Mouse (Mus musculus) C2C12 (cell line): ENCODE data around the gene Ptprf. TPM values are rescaled to one million over a fixed set of nuclear protein-coding genes. Genes with fewer than 3 reads are reported as not detected.

Experiments
- H3K27me3 ChIP-seq: one replicate; pipeline ENCODE4 v1.6.1; 2011; ENCODE audit not compliant: control insufficient read depth, insufficient read depth, insufficient read length
- H3K36me3 ChIP-seq: one replicate; pipeline ENCODE4 v1.6.1; 2011; ENCODE audit not compliant: control insufficient read depth, insufficient read depth
- H3K4me3 ChIP-seq: one replicate; pipeline ENCODE4 v1.5.1; 2011; ENCODE audit warnings: mild to moderate bottlenecking, control low read depth; ENCODE audit not compliant: poor library complexity, insufficient read depth, severe bottlenecking
- H3K79me2 ChIP-seq: one replicate; pipeline ENCODE4 v1.6.1; 2011; ENCODE audit not compliant: control insufficient read depth, insufficient read depth
- H3K79me3 ChIP-seq: one replicate; pipeline ENCODE4 v1.6.1; 2011; ENCODE audit warnings: low read depth, control low read depth
- H3ac ChIP-seq: one replicate; pipeline ENCODE3; 2011; ENCODE audit warnings: low read depth; ENCODE audit not compliant: control insufficient read depth, insufficient read length
- CEBPB ChIP-seq: IDR thresholded peaks from one replicate; pipeline ENCODE4 v1.6.1; 2011; ENCODE audit warnings: low read depth, mild to moderate bottlenecking, control low read depth, moderate library complexity
- CTCF ChIP-seq: IDR thresholded peaks from one replicate; pipeline ENCODE4 v1.5.1; 2011; ENCODE audit not compliant: control insufficient read depth, insufficient read depth, insufficient read length
- FOSL1 ChIP-seq: IDR thresholded peaks from one replicate; pipeline ENCODE4 v1.8.0; 2011; ENCODE audit warnings: mild to moderate bottlenecking, low read length; ENCODE audit not compliant: poor library complexity, insufficient read depth, severe bottlenecking
- MAX ChIP-seq: IDR thresholded peaks from one replicate; pipeline ENCODE4 v1.6.1; 2011; ENCODE audit warnings: mild to moderate bottlenecking, control low read depth
- MYOD1 ChIP-seq: IDR thresholded peaks from one replicate; pipeline ENCODE4 v1.6.1; 2011; ENCODE audit warnings: low read depth; ENCODE audit not compliant: control insufficient read depth, insufficient read length
- MYOG ChIP-seq: IDR thresholded peaks from one replicate; pipeline ENCODE4 v1.6.1; 2011; ENCODE audit not compliant: control insufficient read depth, insufficient read length; ENCODE audit errors: extremely low read depth
- USF1 ChIP-seq: IDR thresholded peaks from one replicate; pipeline ENCODE4 v1.6.1; 2011; ENCODE audit warnings: low read depth, mild to moderate bottlenecking, control low read depth, moderate library complexity
- polyA plus RNA-seq: library from polyadenylated mRNA; unstranded; fragments of >200 nt; fragmentation: generic; extraction: Trizol; gene quantifications from one replicate; pipeline ENCODE4 v1.2.1, GENCODE M21; 2012; ENCODE audit warnings: missing spikeins

The Ptprf gene
- polyA plus RNA-seq, 1 experiment: 1.6 TPM

GRCm38 (mm10) chr4:118272871-118273270, 18.3 kb downstream of the Ptprf start:
- H3K4me3 ChIP-seq: no peak overlapping the region
- TF ChIP-seq MAX: no peak
- TF ChIP-seq CTCF: no peak
- TF ChIP-seq USF1: no peak
- TF ChIP-seq MYOD1: no peak
- no peak for TF ChIP-seq MYOG
- H3K79me2 ChIP-seq: no peaks in the 10 kb centered on the region
- H3K27me3 ChIP-seq: peaks cover under 1% of the 10 kb centered on the region
- H3ac ChIP-seq: no peak overlapping the region
- H3K79me3 ChIP-seq: no peaks in the 10 kb centered on the region
- H3K36me3 ChIP-seq: no peaks in the 10 kb centered on the region

DNA sequence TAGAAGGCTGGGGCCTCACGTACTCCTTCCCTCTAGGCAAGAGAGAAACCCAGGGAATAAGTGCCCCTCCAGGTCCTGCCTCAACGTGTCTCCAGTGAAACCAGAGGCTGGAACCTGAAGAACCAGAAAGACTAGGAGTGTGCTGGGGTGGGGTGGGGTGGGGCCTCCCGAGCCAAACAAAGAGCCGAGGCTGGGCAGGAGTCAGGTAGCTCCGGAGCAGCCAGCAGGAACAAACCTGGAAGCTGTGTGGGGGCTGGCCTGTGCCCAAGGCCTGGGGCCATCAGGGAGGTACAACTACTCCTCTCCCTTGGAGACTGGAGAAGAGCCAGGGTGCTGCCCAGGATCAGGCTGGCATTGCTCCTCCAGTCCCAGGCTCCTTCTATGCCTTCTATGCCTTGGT, 18.9 kb downstream of the Ptprf start:
- Histone ChIP-seq H3K79me3 (no peaks in the 10 kb centered on the region), H3K79me2 (no peaks in the 10 kb centered on the region), H3K36me3 (no peaks in the 10 kb centered on the region), H3K27me3 (no peaks in the 10 kb centered on the region), H3ac (no peak overlapping the region), H3K4me3 (no peak overlapping the region)
- TF ChIP-seq USF1 (no peak), CEBPB (no peak), MYOG (no peak)

GRCm38 (mm10) chr4:118271556-118272074, 19.6 kb downstream of the Ptprf start:
- H3K36me3 ChIP-seq: no peaks in the 10 kb centered on the region

GRCm38 (mm10) chr4:118270706-118271105, 20.5 kb downstream of the Ptprf start:
- no peaks in the 10 kb centered on the region for H3K79me3 ChIP-seq
- H3K79me2 ChIP-seq: no peaks in the 10 kb centered on the region
- H3ac ChIP-seq: no peak overlapping the region
- peaks cover 8% of the 10 kb centered on the region for H3K27me3 ChIP-seq
- no peak overlapping the region for H3K4me3 ChIP-seq
- TF ChIP-seq USF1 (no peak), MAX (no peak), CTCF (no peak), MYOD1 (no peak), MYOG (no peak), CEBPB (no peak), FOSL1 (no peak)
- no peaks in the 10 kb centered on the region for H3K36me3 ChIP-seq

More at GRCm38 (mm10) chr4:118271556-118272074, 19.6 kb downstream of the Ptprf start:
- Histone ChIP-seq H3K79me2 (no peaks in the 10 kb centered on the region), H3K79me3 (no peaks in the 10 kb centered on the region), H3K27me3 (no peaks in the 10 kb centered on the region), H3K4me3 (no peak overlapping the region), H3ac (no peak overlapping the region)
- TF ChIP-seq CEBPB (no peak), FOSL1 (no peak), MYOG (no peak), CTCF (no peak), MAX (no peak), MYOD1 (no peak), USF1 (no peak)

- Histone ChIP-seq H3K79me3 (no peaks in the 10 kb centered on the region), H3K79me2 (no peaks in the 10 kb centered on the region), H3K36me3 (no peaks in the 10 kb centered on the region), H3K4me3 (no peak overlapping the region), H3K27me3 (peaks cover 15% of the 10 kb centered on the region), H3ac (no peak overlapping the region)
- TF ChIP-seq MYOG (no peak), MYOD1 (no peak), CEBPB (no peak), FOSL1 (no peak), USF1 (no peak), CTCF (no peak), MAX (no peak)
Observed at GRCm38 (mm10) chr4:118269999-118270398, 21.2 kb downstream of the Ptprf start.

GRCm38 (mm10) chr4:118268429-118269212, 22.6 kb downstream of the Ptprf start:
- TF ChIP-seq MYOG: no peak
- TF ChIP-seq FOSL1: no peak
- no peak for TF ChIP-seq USF1
- no peak for TF ChIP-seq CEBPB
- TF ChIP-seq CTCF: no peak
- TF ChIP-seq MYOD1: no peak
- TF ChIP-seq MAX: no peak
- Histone ChIP-seq H3K27me3 (peaks cover 21% of the 10 kb centered on the region), H3ac (no peak overlapping the region), H3K79me2 (no peaks in the 10 kb centered on the region), H3K36me3 (no peaks in the 10 kb centered on the region), H3K79me3 (no peaks in the 10 kb centered on the region), H3K4me3 (no peak overlapping the region)
